In the genomic region with DNA sequence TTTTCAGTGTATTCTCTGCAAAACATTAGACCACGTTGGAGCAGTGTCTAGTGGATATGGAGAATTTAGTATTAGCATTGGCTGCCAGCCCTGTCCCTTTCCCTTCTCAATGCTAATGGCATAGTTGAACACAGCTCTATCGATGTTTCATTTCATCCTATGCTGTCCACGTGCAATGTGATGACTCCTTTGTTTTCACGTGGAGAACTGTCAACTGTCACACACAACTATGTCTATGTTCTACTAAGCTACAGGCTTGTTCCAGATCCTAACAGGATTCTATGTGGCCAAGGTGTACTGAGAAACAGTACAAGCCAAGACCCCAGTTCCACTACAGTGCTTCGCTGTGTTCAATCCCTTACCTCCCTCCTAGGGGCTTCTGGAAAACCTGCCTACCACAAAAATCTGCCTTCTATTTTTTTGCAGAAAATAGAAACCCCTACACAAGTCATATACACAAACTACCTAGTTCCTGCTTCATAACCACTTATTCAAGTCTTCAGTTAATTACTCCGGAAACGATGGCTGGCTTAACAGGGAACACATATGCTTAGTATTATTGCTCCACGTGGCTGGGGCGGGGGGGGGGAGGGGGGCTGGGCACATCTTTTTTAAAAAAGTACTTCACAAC, we compare ENCODE assay signal across 8 mouse cellular contexts. TPM values are rescaled to one million over a fixed set of nuclear protein-coding genes. Genes with fewer than 3 reads are reported as not detected.
A peak's percentile ranks its signal among the peaks of the same experiment; 100 is the strongest.
DNase-seq lines count a peak whose midpoint lies in the region; ATAC-seq and TF ChIP-seq lines count a peak whose summit lies in the region.

No protein-coding gene starts in this region.

- no peak overlapping the region for H3K27ac ChIP-seq in liver, adult 2 months (replicated peaks; ENCODE audit: insufficient read depth, low read depth, low read length)
- no peak overlapping the region for H3K27ac ChIP-seq in intestine, embryonic 14.5 days (ENCODE audit: low read depth)
- no peak overlapping the region for H3K27ac ChIP-seq in neural tube, embryonic 12.5 days

- no peak for TF ChIP-seq POLR2A in liver, adult 2 months (IDR thresholded peaks at IDR 0.05; ENCODE audit: extremely low read depth, insufficient read depth, low read length)

- peak; percentile 16 for ATAC-seq in common myeloid progenitor, adult 5-6 weeks (replicated peaks; ENCODE audit: low read depth, poor library complexity, severe bottlenecking)
- no peak; the same call in 1 of the 2 replicates for ATAC-seq in intestine, embryonic 14.5 days (replicated peaks; ENCODE audit: low FRiP score, low TSS enrichment, low read depth)
- ATAC-seq in neural tube, embryonic 12.5 days (ENCODE audit: low FRiP score, low read depth): no peak

- H3K4me3 ChIP-seq in liver, adult 2 months (ENCODE audit: insufficient read depth, low read depth, low read length): peak overlapping the region; percentile 98
- H3K4me3 ChIP-seq in intestine, embryonic 14.5 days (ENCODE audit: low read depth, low read length): peak overlapping the region; percentile 88
- H3K4me3 ChIP-seq in neural tube, embryonic 12.5 days: peak overlapping the region; percentile 94

- no peaks in the 10 kb centered on the region for H3K9me3 ChIP-seq in intestine, embryonic 14.5 days (ENCODE audit: control insufficient read depth, low read length)
- no peaks in the 10 kb centered on the region for H3K9me3 ChIP-seq in neural tube, embryonic 12.5 days

- H3K79me2 ChIP-seq in liver, adult 2 months (ENCODE audit: control insufficient read depth, insufficient read depth, low read length): peaks cover 31% of the 10 kb centered on the region; the same call in 1 of the 2 replicates

- WGBS in liver, adult 2 months: 9% methylated on average over 9 of the region's 9 CpGs
- WGBS in intestine, embryonic 14.5 days: 13% methylated on average over 9 of the region's 9 CpGs
- 14% methylated on average over 9 of the region's 9 CpGs for WGBS in neural tube, embryonic 12.5 days

- no peaks in the 10 kb centered on the region for H3K36me3 ChIP-seq in liver, adult 2 months (ENCODE audit: control insufficient read depth, insufficient read depth, low read length)
- H3K36me3 ChIP-seq in intestine, embryonic 14.5 days (ENCODE audit: control insufficient read depth, insufficient read depth, low read length): no peaks in the 10 kb centered on the region
- no peaks in the 10 kb centered on the region for H3K36me3 ChIP-seq in neural tube, embryonic 12.5 days

- H3K9ac ChIP-seq in liver, adult 2 months (ENCODE audit: low read depth, low read length): no peak overlapping the region
- peak overlapping the region; percentile 100 for H3K9ac ChIP-seq in intestine, embryonic 14.5 days (ENCODE audit: low read length)
- H3K9ac ChIP-seq in neural tube, embryonic 12.5 days: peak overlapping the region; percentile 99

- H3K27me3 ChIP-seq in liver, adult 2 months (ENCODE audit: control insufficient read depth, insufficient read depth, low read length): no peaks in the 10 kb centered on the region
- H3K27me3 ChIP-seq in intestine, embryonic 14.5 days (replicated peaks; ENCODE audit: control insufficient read depth, insufficient read depth, low read length): no peaks in the 10 kb centered on the region
- H3K27me3 ChIP-seq in neural tube, embryonic 12.5 days (replicated peaks): no peaks in the 10 kb centered on the region

- DNase-seq in liver, adult 2 months (ENCODE audit: extremely low read depth, low read depth, low spot score): peak; percentile 30
- no peak for DNase-seq in liver
- DNase-seq in intestine, embryonic 14.5 days (ENCODE audit: low spot score): peak; percentile 39
- no peak for DNase-seq in cerebellum, adult 9-11 months
- no peak for DNase-seq in gastrocnemius, postnatal 4 days (ENCODE audit: low spot score in 2 of 2)
- DNase-seq in right cerebral cortex, postnatal 25 days: no peak

- TF ChIP-seq CTCF in liver, adult 2 months (IDR thresholded peaks at IDR 0.05; ENCODE audit: low read depth, low read length): no peak

- H3K4me1 ChIP-seq in liver, adult 2 months (ENCODE audit: control insufficient read depth, insufficient read depth, low read length): peaks cover 12% of the 10 kb centered on the region
- peaks cover 22% of the 10 kb centered on the region for H3K4me1 ChIP-seq in intestine, embryonic 14.5 days (replicated peaks; ENCODE audit: control insufficient read depth, insufficient read depth, low read length)
- peaks cover 28% of the 10 kb centered on the region for H3K4me1 ChIP-seq in neural tube, embryonic 12.5 days

- H3K4me2 ChIP-seq in intestine, embryonic 14.5 days (ENCODE audit: low read length): peak overlapping the region; percentile 88
- H3K4me2 ChIP-seq in neural tube, embryonic 12.5 days (replicated peaks): peak overlapping the region; percentile 84

RNA-seq across cellular contexts. Expression of a gene that starts 1.4 kb away (rescaled TPM):
- total RNA-seq in liver, adult 2 months (2014; rRNA removed): 18.5 and 19.2 TPM in 2 replicates
- polyA plus RNA-seq in liver, adult 2 months (2012; rRNA removed): 6.1 and 11.5 TPM in 2 replicates
- 128 and 137 TPM in 2 replicates for total RNA-seq in common myeloid progenitor, adult 5-6 weeks (2017)
- 134 and 135 TPM in 2 replicates for polyA plus RNA-seq in intestine, embryonic 14.5 days (2014; fragmentation: Nextera tagmentation; extraction: Ambion mirVana)
- 197 and 204 TPM in 2 replicates for polyA plus RNA-seq in neural tube, embryonic 12.5 days (2016; fragmentation: Nextera tagmentation; extraction: Ambion mirVana)
- total RNA-seq in gastrocnemius, postnatal 4 days (2021): 10 to 100 TPM; 50.9 to 75.9 TPM

RNA-seq across cellular contexts. Expression of a gene that starts 27.9 kb away (rescaled TPM):
- total RNA-seq in liver, adult 2 months (2014; rRNA removed): 1.8 and 4.0 TPM in 2 replicates
- polyA plus RNA-seq in liver, adult 2 months (2012; rRNA removed): 2.3 and 2.8 TPM in 2 replicates
- total RNA-seq in common myeloid progenitor, adult 5-6 weeks (2017): 0.09 and 0.39 TPM in 2 replicates
- polyA plus RNA-seq in intestine, embryonic 14.5 days (2014; fragmentation: Nextera tagmentation; extraction: Ambion mirVana): 18.8 and 19.1 TPM in 2 replicates
- polyA plus RNA-seq in neural tube, embryonic 12.5 days (2016; fragmentation: Nextera tagmentation; extraction: Ambion mirVana): 45.5 and 50.8 TPM in 2 replicates
- total RNA-seq in gastrocnemius, postnatal 4 days (2021): 10 to 100 TPM; 25.1 to 28.3 TPM

Comparison
In these comparisons a context has a peak if more than half of its experiments do, and no peak if none do; other contexts are left out.
1. DNase-seq: peak in liver, adult 2 months (single experiment) and intestine, embryonic 14.5 days (single experiment); none in liver (single experiment), cerebellum, adult 9-11 months (single experiment), gastrocnemius, postnatal 4 days (0 of 2) and right cerebral cortex, postnatal 25 days (single experiment).
2. Peak in every context shown above with its lines, with median percentiles within 50 percentile points of each other: H3K4me3 ChIP-seq.